Mouse (Mus musculus) CD8-positive naive resting alpha-beta T cell, adult 57 days (primary cell): ENCODE results near the gene Clspn. TPM values are rescaled to one million over a fixed set of nuclear protein-coding genes. Genes with fewer than 3 reads are reported as not detected.

Experiments used
- total RNA-seq: library from RNA; stranded (reverse); gene quantifications from one replicate; pipeline ENCODE4 v1.2.4, GENCODE M21; 2023

The Clspn gene
- 14.5 TPM for total RNA-seq

DNA sequence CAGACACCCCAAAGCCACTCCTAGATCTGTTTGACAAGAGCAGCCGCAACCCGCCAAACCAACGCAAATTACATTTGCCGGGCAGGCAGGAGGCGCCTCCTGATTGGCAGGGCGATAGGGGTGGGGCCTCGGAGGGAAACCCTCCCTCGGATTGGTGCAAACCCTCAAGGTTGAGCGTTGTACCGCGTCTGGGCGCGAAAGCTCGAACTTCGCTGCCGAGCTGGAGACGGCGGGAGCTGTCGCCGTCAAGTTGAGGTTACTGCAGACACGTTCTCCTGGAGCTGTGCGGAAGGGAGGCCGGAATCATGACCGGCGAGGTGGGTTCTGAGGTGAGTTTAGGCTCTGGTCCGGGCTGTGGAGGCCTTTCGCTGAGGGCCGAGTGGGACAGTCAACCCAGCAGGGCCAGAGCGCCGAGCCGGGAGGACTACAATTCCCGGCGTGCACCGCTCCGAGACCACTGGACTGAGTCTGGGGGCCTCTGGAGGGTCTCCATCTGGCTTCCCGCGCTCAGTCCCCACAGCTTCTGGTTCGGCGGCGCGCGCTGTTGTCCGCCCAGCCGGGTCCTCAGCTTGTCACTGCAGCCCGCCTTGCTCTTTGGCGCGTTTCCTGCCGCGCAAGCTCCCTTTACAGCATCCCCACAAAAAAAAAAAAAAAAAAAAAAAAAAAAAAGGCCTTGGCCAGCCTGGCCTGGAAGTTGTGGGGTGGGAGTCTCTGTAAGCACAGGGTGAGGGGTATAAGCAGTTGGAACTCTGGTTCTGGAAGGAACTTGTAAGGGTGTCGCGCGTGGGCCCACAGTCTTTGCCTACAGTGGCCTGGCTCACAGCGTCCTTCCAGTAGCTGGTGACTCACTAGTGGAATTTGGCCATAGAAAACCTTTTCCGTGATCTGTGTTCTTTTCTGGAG lies at the start of gene Clspn:
Gene Clspn (plus strand): TSS at position 127 of the 903 bp plus-strand sequence.

DNA sequence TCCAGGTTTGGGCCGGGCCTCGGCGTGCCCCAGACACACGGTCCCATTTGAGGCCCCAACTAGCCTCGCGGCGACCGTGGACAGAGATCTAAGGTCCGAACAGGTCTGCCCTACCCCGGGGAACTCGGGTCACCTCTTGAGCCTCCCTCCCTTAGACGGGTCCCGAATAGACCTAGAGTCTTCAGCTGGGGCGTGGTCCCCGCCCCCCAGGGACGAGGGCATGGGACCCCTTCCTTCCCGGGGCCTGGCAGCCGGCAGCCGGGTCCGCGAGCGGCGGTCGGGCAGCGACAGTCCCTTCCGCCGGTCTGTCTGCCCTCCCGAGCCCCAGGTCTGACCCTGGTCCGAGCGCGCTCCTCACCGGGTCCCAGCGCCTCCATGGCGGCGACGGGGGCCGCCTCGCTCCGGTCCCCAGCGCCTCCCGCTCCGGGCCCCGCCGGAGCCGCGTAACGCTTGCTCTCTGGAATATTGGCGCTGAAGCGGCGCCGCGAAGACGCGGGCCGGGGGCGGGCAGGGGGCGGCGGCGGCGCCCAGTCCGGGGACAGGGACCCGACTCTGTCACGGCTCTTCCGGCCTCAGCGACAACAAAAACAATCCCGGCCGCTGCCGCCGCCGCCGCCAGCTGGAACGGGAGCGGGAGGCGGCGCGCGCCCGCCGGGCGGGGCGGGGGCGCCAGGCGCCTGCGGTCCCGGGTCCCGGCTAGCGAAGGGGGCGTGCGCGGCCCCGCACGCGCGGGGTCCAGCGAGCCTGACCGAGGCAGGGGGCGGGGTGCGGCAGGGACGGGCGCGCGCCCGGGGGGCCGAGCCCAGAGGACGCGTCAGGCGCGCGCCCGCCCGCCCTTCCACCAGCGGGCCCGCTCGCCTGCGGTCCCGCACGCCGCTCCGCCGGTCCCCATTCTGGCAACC lies 23.7 kb upstream of the Clspn start, which contains the start of gene Ago4:
Gene Ago4 (minus strand): TSS at position 646 of the 902 bp plus-strand sequence.

GRCm38 (mm10) chr4:126609606-126610181 lies 53.0 kb downstream of the Clspn start, which contains the start of gene 5730409E04Rik:
Gene 5730409E04Rik (plus strand): TSS chr4:126609818.

Other genes starting within 250 kb of the Clspn start
- gene Adprhl2, start 235.2 kb upstream of the Clspn start, total RNA-seq, result 41.8 TPM
- not detected for gene Tekt2, start 231.2 kb upstream of the Clspn start, total RNA-seq
- 33.6 TPM for gene Ago3, start 127.4 kb upstream of the Clspn start, total RNA-seq
- 50.5 TPM for gene Ago1, start 88.4 kb upstream of the Clspn start, total RNA-seq
- 0.34 TPM for gene Ago4, start 23.5 kb upstream of the Clspn start, total RNA-seq
- 0.46 TPM for gene 5730409E04Rik, start 52.9 kb downstream of the Clspn start, total RNA-seq
- gene Psmb2, start 120.7 kb downstream of the Clspn start, total RNA-seq, result 79.7 TPM
- not detected for gene Tfap2e, start 179.3 kb downstream of the Clspn start, total RNA-seq
- gene Ncdn, start 196.5 kb downstream of the Clspn start, total RNA-seq, result 38.6 TPM
- 40.5 TPM for gene AU040320, start 196.6 kb downstream of the Clspn start, total RNA-seq